Mouse (Mus musculus): Measurements from ENCODE around the gene Ola1.

DNA sequence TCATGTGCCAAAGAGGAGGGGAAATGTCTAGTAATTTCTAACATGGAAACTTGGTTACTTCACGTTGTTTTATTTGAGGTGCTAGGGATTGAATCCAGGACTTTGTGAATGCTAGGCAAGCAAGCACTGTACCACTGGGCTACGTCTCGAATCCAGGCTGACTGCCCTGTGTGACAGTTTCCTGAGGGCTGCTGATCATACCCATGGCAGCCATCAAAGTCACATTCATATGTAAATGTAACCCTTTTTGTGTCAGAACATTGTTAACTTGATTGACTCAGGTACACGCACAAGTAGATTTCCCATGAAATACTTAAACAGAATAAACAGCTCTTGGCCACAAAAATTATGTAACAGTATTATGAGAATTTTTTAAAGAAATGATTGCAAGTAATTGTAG is 30.0 kb upstream of the Ola1 start:
- TF ChIP-seq POLR2A (IDR thresholded peaks at IDR 0.05; ENCODE audit: borderline replicate concordance, extremely low read depth, low read depth, low read length): no peak
- TF ChIP-seq CTCF (IDR thresholded peaks at IDR 0.05; ENCODE audit: insufficient read depth, low read length): no peak
